9 mouse cellular contexts compared by ENCODE assay signal in the genomic region with DNA sequence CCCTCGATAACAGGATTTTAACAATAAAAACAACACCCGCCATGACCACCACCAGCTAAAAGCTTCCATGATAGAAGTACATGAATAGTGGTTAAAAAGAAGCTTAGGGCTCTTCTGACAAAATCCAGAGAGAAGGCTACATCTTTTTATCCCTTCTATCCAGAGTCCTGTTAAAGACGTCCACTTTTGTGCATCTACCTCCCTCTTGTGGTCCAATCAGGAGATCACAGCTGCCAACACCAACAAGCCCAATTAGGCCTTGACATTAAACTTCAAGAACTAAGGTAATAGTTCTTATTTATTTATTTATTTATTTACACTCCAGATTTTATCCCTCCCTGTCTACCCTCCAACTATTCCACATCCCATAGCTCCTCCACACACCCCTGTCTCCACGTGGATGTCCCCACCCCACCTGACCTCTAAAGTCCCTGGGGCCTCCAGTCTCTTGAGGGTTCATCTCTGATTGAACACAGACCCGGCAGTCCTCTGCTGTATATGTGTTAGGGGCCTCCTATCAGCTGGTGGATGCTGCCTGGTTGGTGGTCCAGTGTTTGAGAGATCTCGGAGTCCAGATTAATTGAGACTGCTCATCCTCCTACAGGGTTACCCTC. TPM values are rescaled to one million over a fixed set of nuclear protein-coding genes. Genes with fewer than 3 reads are reported as not detected.
DNase-seq lines count a peak whose midpoint lies in the region; ATAC-seq and TF ChIP-seq lines count a peak whose summit lies in the region.
"Had no signal": no experiment of that assay in that cellular context is flagged by ENCODE, and none has a peak within 500 bp of the region (broad histone marks: within the 10 kb centered on the region; RNA-seq: fewer than 3 reads in every experiment).

No protein-coding gene starts in this region.

- peak; percentile 24 for DNase-seq in hindbrain, embryonic 10.5 days (ENCODE audit: low spot score)
- DNase-seq in MN1 (ENCODE audit: low spot score) = peak; percentile 61
- DNase-seq in cerebellum, adult 9-10 months = peak; percentile 76
- DNase-seq in frontal cortex, postnatal 36 days (ENCODE audit: low spot score in 2 of 2) = peak; percentile 38 to 73
- peak; percentile 42 for DNase-seq in left cerebral cortex, adult 11 months (ENCODE audit: low spot score)
- peak; percentile 49 for DNase-seq in mesoderm, embryonic 11.5 days (ENCODE audit: low read depth, low spot score)
- DNase-seq in stomach, postnatal 0 days (ENCODE audit: low spot score) = peak; percentile 56

- H3K9ac ChIP-seq in hindbrain, embryonic 13.5 days = no peak overlapping the region
- no peak overlapping the region for H3K9ac ChIP-seq in stomach, postnatal 0 days (ENCODE audit: low read length)
- H3K9ac ChIP-seq: liver, embryonic 15.5 days had no signal

- TF ChIP-seq EP300 in stomach, postnatal 0 days (optimal IDR thresholded peaks at IDR 0.05) = no peak

- no peak overlapping the region for H3K4me2 ChIP-seq in hindbrain, embryonic 13.5 days
- no peak overlapping the region for H3K4me2 ChIP-seq in stomach, postnatal 0 days (replicated peaks; ENCODE audit: low read depth)
- H3K4me2 ChIP-seq: liver, embryonic 15.5 days had no signal

- peak; percentile 92 for TF ChIP-seq CTCF in stomach, postnatal 0 days (IDR thresholded peaks at IDR 0.05; ENCODE audit: low read depth)

- no peaks in the 10 kb centered on the region for H3K4me1 ChIP-seq in hindbrain, embryonic 10.5 days (replicated peaks)
- H3K4me1 ChIP-seq in hindbrain, embryonic 13.5 days (replicated peaks) = no peaks in the 10 kb centered on the region
- H3K4me1 ChIP-seq in stomach, postnatal 0 days (replicated peaks; ENCODE audit: control insufficient read depth, insufficient read depth) = no peaks in the 10 kb centered on the region

- no peak for ATAC-seq in hindbrain, embryonic 13.5 days (ENCODE audit: low FRiP score)
- ATAC-seq in stomach, postnatal 0 days (ENCODE audit: low FRiP score, low TSS enrichment) = peak; percentile 70

- no peaks in the 10 kb centered on the region for H3K36me3 ChIP-seq in hindbrain, embryonic 10.5 days
- no peaks in the 10 kb centered on the region for H3K36me3 ChIP-seq in hindbrain, embryonic 13.5 days
- no peaks in the 10 kb centered on the region for H3K36me3 ChIP-seq in stomach, postnatal 0 days (ENCODE audit: control insufficient read depth, insufficient read depth, low read length)
- H3K36me3 ChIP-seq: liver, embryonic 15.5 days had no signal

- no peaks in the 10 kb centered on the region for H3K27me3 ChIP-seq in hindbrain, embryonic 10.5 days (ENCODE audit: insufficient read depth, poor library complexity, severe bottlenecking)
- H3K27me3 ChIP-seq in hindbrain, embryonic 13.5 days = 0 out of 2 replicates have a peak, but pooled peaks cover 5% of the 10 kb centered on the region
- H3K27me3 ChIP-seq in stomach, postnatal 0 days (ENCODE audit: control insufficient read depth, insufficient read depth, low read length) = no peaks in the 10 kb centered on the region

- no peak overlapping the region for H3K4me3 ChIP-seq in hindbrain, embryonic 10.5 days
- no peak overlapping the region for H3K4me3 ChIP-seq in hindbrain, embryonic 13.5 days
- no peak overlapping the region for H3K4me3 ChIP-seq in stomach, postnatal 0 days (ENCODE audit: low read depth, low read length)
- H3K4me3 ChIP-seq: liver, embryonic 15.5 days had no signal

- WGBS in hindbrain, embryonic 10.5 days = 50% methylated on average over 6 of the region's 6 CpGs
- WGBS in hindbrain, embryonic 13.5 days = 54% methylated on average over 6 of the region's 6 CpGs
- 47% methylated on average over 6 of the region's 6 CpGs for WGBS in stomach, postnatal 0 days

- H3K9me3 ChIP-seq in hindbrain, embryonic 10.5 days = no peaks in the 10 kb centered on the region
- H3K9me3 ChIP-seq in hindbrain, embryonic 13.5 days = no peaks in the 10 kb centered on the region
- H3K9me3 ChIP-seq in stomach, postnatal 0 days (ENCODE audit: control insufficient read depth, low read length) = no peaks in the 10 kb centered on the region
- H3K9me3 ChIP-seq: liver, embryonic 15.5 days had no signal

- no peak overlapping the region for H3K27ac ChIP-seq in hindbrain, embryonic 10.5 days
- no peak overlapping the region for H3K27ac ChIP-seq in hindbrain, embryonic 13.5 days
- no peak overlapping the region for H3K27ac ChIP-seq in stomach, postnatal 0 days (replicated peaks)
- H3K27ac ChIP-seq: liver, embryonic 15.5 days had no signal

RNA-seq across cellular contexts. Expression of a gene that starts 23.9 kb away (rescaled TPM):
- polyA plus RNA-seq in hindbrain, embryonic 10.5 days (2016; fragmentation: Nextera tagmentation; extraction: Ambion mirVana) = 67.0 and 69.2 TPM in 2 replicates
- polyA plus RNA-seq in hindbrain, embryonic 13.5 days (2015; fragmentation: Nextera tagmentation; extraction: Ambion mirVana) = 78.7 and 85.0 TPM in 2 replicates
- polyA plus RNA-seq in stomach, postnatal 0 days (2015; fragmentation: Nextera tagmentation; extraction: Ambion mirVana) = 53.5 and 62.0 TPM in 2 replicates

Comparison
In these comparisons a context has a peak if more than half of its experiments do, and no peak if none do; other contexts are left out.
1. DNase-seq: peak in every context shown above with its lines; median percentile 76 in cerebellum, adult 9-10 months; 61 in MN1; 56 in stomach, postnatal 0 days; 56 in frontal cortex, postnatal 36 days; 49 in mesoderm, embryonic 11.5 days; 42 in left cerebral cortex, adult 11 months; 24 in hindbrain, embryonic 10.5 days.